Mouse (Mus musculus): ENCODE measurements around the gene Tert. TPM values are rescaled to one million over a fixed set of nuclear protein-coding genes. Genes with fewer than 3 reads are reported as not detected.

Tert gene
- total and polyA plus RNA-seq, 3 experiments: 3.8 to 9.8 (median 9.3) TPM

- TF ChIP-seq E2F4 (IDR thresholded peaks at IDR 0.05; ENCODE audit: insufficient replicate concordance, low read depth, low read length) (no peak), MAFK (IDR thresholded peaks at IDR 0.05; ENCODE audit: insufficient replicate concordance, low read length) (no peak), ZMIZ1 (IDR thresholded peaks at IDR 0.05; ENCODE audit: low read depth, low read length) (no peak), IRF4 (IDR thresholded peaks at IDR 0.05; ENCODE audit: low read depth, low read length) (no peak), POLR2A (IDR thresholded peaks at IDR 0.05; ENCODE audit: low read depth, low read length) (no peak), GABPA (IDR thresholded peaks at IDR 0.05; ENCODE audit: insufficient replicate concordance, low read depth, low read length) (no peak), ZC3H11A (IDR thresholded peaks at IDR 0.05; ENCODE audit: low read depth, low read length) (no peak)
- in situ Hi-C loops (cut with MboI; ENCODE audit: low pct_ligation_motif_present, low pct_unique_long_range_greater_than_20kb, low sequenced_read_pairs) (no loop called here), dilution Hi-C loops (cut with MboI; ENCODE audit: extremely low pct_ligation_motif_present, extremely low pct_unique_long_range_greater_than_20kb, low sequenced_read_pairs) (no loop called here)
- H3K4me1 ChIP-seq (ENCODE audit: control insufficient read depth in 1 of 2, insufficient read depth in 2 of 2): peaks cover 0 to 6% of the 10 kb centered on the region in 2 experiments; a peak in 2 of 4 replicates
- no peaks in the 10 kb centered on the region for H3K36me3 ChIP-seq (replicated peaks in 1 of 2; ENCODE audit: control insufficient read depth in 1 of 2, insufficient read depth in 1 of 2, low read length in 1 of 2)
- no peak overlapping the region for H3K4me3 ChIP-seq (replicated peaks in 1 of 3; ENCODE audit: low read depth in 2 of 3, low read length in 2 of 3, poor library complexity in 1 of 3)
- no peak overlapping the region for H3K27ac ChIP-seq (ENCODE audit: insufficient read depth, low read depth)
- no peaks in the 10 kb centered on the region for H3K79me2 ChIP-seq (replicated peaks; ENCODE audit: control insufficient read depth, extremely low read depth, insufficient read depth, poor library complexity, severe bottlenecking)
- peaks cover 38% of the 10 kb centered on the region for H3K27me3 ChIP-seq (replicated peaks)
- H3K4me2 ChIP-seq (ENCODE audit: insufficient read depth, low read depth, poor library complexity, severe bottlenecking): no peak overlapping the region
- no peaks in the 10 kb centered on the region for H3K9me3 ChIP-seq (replicated peaks; ENCODE audit: low read length)
- H3K9ac ChIP-seq (ENCODE audit: insufficient read depth, low read depth): no peak overlapping the region
- no peak for DNase-seq (ENCODE audit: extremely low read depth)
Measured at GRCm38 (mm10) chr13:73592546-73592945, 34.2 kb upstream of the Tert start.

GRCm38 (mm10) chr13:73596276-73596675 lies 30.4 kb upstream of the Tert start:
- dilution Hi-C loops (cut with MboI; ENCODE audit: extremely low pct_ligation_motif_present, extremely low pct_unique_long_range_greater_than_20kb, low sequenced_read_pairs) (no loop called here), in situ Hi-C loops (cut with MboI; ENCODE audit: low pct_ligation_motif_present, low pct_unique_long_range_greater_than_20kb, low sequenced_read_pairs) (no loop called here)
- no peaks in the 10 kb centered on the region for H3K9me3 ChIP-seq (replicated peaks; ENCODE audit: low read length)
- peaks cover 0 to 6% of the 10 kb centered on the region in 2 experiments; a peak in 2 of 4 replicates for H3K4me1 ChIP-seq (ENCODE audit: control insufficient read depth in 1 of 2, insufficient read depth in 2 of 2)
- no peak overlapping the region for H3K27ac ChIP-seq (ENCODE audit: insufficient read depth, low read depth)
- no peak for DNase-seq (ENCODE audit: extremely low read depth)
- H3K4me2 ChIP-seq (ENCODE audit: insufficient read depth, low read depth, poor library complexity, severe bottlenecking): no peak overlapping the region
- H3K9ac ChIP-seq (ENCODE audit: insufficient read depth, low read depth): no peak overlapping the region
- no peaks in the 10 kb centered on the region for H3K36me3 ChIP-seq (replicated peaks in 1 of 2; ENCODE audit: control insufficient read depth in 1 of 2, insufficient read depth in 1 of 2, low read length in 1 of 2)
- H3K4me3 ChIP-seq (replicated peaks in 1 of 3; ENCODE audit: low read depth in 2 of 3, low read length in 2 of 3, poor library complexity in 1 of 3): no peak overlapping the region
- peaks cover 26% of the 10 kb centered on the region for H3K27me3 ChIP-seq (replicated peaks)
- TF ChIP-seq JUND (conservative IDR thresholded peaks at IDR 0.05; ENCODE audit: low read depth, low read length): no peak
- H3K79me2 ChIP-seq (replicated peaks; ENCODE audit: control insufficient read depth, extremely low read depth, insufficient read depth, poor library complexity, severe bottlenecking): no peaks in the 10 kb centered on the region

GRCm38 (mm10) chr13:73600217-73600616 lies 26.5 kb upstream of the Tert start:
- Histone ChIP-seq H3K36me3 (replicated peaks in 1 of 2; ENCODE audit: control insufficient read depth in 1 of 2, insufficient read depth in 1 of 2, low read length in 1 of 2) (no peaks in the 10 kb centered on the region), H3K9ac (ENCODE audit: insufficient read depth, low read depth) (no peak overlapping the region), H3K27ac (ENCODE audit: insufficient read depth, low read depth) (no peak overlapping the region), H3K4me1 (ENCODE audit: control insufficient read depth in 1 of 2, insufficient read depth in 2 of 2) (peaks cover 5 to 17% of the 10 kb centered on the region in 2 experiments; a peak in 3 of 4 replicates), H3K79me2 (replicated peaks; ENCODE audit: control insufficient read depth, extremely low read depth, insufficient read depth, poor library complexity, severe bottlenecking) (peaks cover 11% of the 10 kb centered on the region), H3K27me3 (replicated peaks) (peaks cover 15% of the 10 kb centered on the region), H3K9me3 (replicated peaks; ENCODE audit: low read length) (no peaks in the 10 kb centered on the region), H3K4me2 (ENCODE audit: insufficient read depth, low read depth, poor library complexity, severe bottlenecking) (no peak overlapping the region), H3K4me3 (replicated peaks in 1 of 3; ENCODE audit: low read depth in 2 of 3, low read length in 2 of 3, poor library complexity in 1 of 3) (no peak overlapping the region)
- in situ Hi-C loops (cut with MboI; ENCODE audit: low pct_ligation_motif_present, low pct_unique_long_range_greater_than_20kb, low sequenced_read_pairs): loop anchor here (10.0 kb wide), 1 partner anchor 175 kb away; no protein-coding TSS in a partner anchor
- no peak for TF ChIP-seq MEF2A (IDR thresholded peaks at IDR 0.05; ENCODE audit: borderline replicate concordance, low read depth, low read length)
- no peak for TF ChIP-seq HCFC1 (IDR thresholded peaks at IDR 0.05; ENCODE audit: low read depth, low read length)
- TF ChIP-seq CTCF (conservative IDR thresholded peaks at IDR 0.05 in 1 of 2, IDR thresholded peaks at IDR 0.05 in 1 of 2; ENCODE audit: low read depth in 2 of 2, low read length in 2 of 2): no peak
- TF ChIP-seq TBP (conservative IDR thresholded peaks at IDR 0.05; ENCODE audit: low read depth, low read length): no peak
- DNase-seq (ENCODE audit: extremely low read depth): no peak
- dilution Hi-C loops (cut with MboI; ENCODE audit: extremely low pct_ligation_motif_present, extremely low pct_unique_long_range_greater_than_20kb, low sequenced_read_pairs): no loop called here
